Mouse (Mus musculus): ENCODE data around the gene Satl1. TPM values are rescaled to one million over a fixed set of nuclear protein-coding genes. Genes with fewer than 3 reads are reported as not detected.
"Not testable (repeated sequence)": the region's sequence is repeated elsewhere in the genome, so short reads cannot be mapped to it uniquely, and the experiment has no call there.

The Satl1 gene
- polyA plus RNA-seq (2015; fragmentation: Nextera tagmentation; extraction: Ambion mirVana): not detected in 2 replicates

- TF ChIP-seq EP300 (optimal IDR thresholded peaks at IDR 0.05) (no peak), CTCF (IDR thresholded peaks at IDR 0.05; ENCODE audit: low read depth) (no peak)
- no peak for DNase-seq (ENCODE audit: low spot score)
- Histone ChIP-seq H3K27me3 (ENCODE audit: control insufficient read depth, insufficient read depth, low read length) (no peaks in the 10 kb centered on the region), H3K4me3 (ENCODE audit: low read depth, low read length) (no peak within 1 kb of the TSS), H3K9me3 (ENCODE audit: control insufficient read depth, low read length) (no peaks in the 10 kb centered on the region), H3K36me3 (ENCODE audit: control insufficient read depth, insufficient read depth, low read length) (no peaks in the 10 kb centered on the region), H3K9ac (ENCODE audit: low read length) (no peak within 1 kb of the TSS), H3K4me1 (replicated peaks; ENCODE audit: control insufficient read depth, insufficient read depth) (no peaks in the 10 kb centered on the region), H3K4me2 (replicated peaks; ENCODE audit: low read depth) (no peak within 1 kb of the TSS), H3K27ac (replicated peaks) (no peak within 1 kb of the TSS)
- 83% methylated on average over 3 of the region's 3 CpGs for WGBS
- no peak for ATAC-seq (ENCODE audit: low FRiP score, low TSS enrichment)
Measured at GRCm38 (mm10) chrX:112406679-112407078, at the start of gene Satl1. Gene Satl1, minus strand, starts transcription at chrX:112406779.

- Histone ChIP-seq H3K4me1 (replicated peaks; ENCODE audit: control insufficient read depth, insufficient read depth) (no peaks in the 10 kb centered on the region), H3K9ac (ENCODE audit: low read length) (no peak overlapping the region), H3K27me3 (ENCODE audit: control insufficient read depth, insufficient read depth, low read length) (no peaks in the 10 kb centered on the region), H3K36me3 (ENCODE audit: control insufficient read depth, insufficient read depth, low read length) (no peaks in the 10 kb centered on the region), H3K4me3 (ENCODE audit: low read depth, low read length) (no peak overlapping the region), H3K4me2 (replicated peaks; ENCODE audit: low read depth) (no peak overlapping the region), H3K9me3 (ENCODE audit: control insufficient read depth, low read length) (no peaks in the 10 kb centered on the region), H3K27ac (replicated peaks) (no peak overlapping the region)
- no peak for DNase-seq (ENCODE audit: low spot score)
- no peak for TF ChIP-seq EP300 (optimal IDR thresholded peaks at IDR 0.05)
- no peak for TF ChIP-seq CTCF (IDR thresholded peaks at IDR 0.05; ENCODE audit: low read depth)
- 70% methylated on average over 2 of the region's 2 CpGs for WGBS
- ATAC-seq (ENCODE audit: low FRiP score, low TSS enrichment): no peak
Measured at GRCm38 (mm10) chrX:112438064-112438463, 31.5 kb upstream of the Satl1 start.

- H3K4me2 ChIP-seq (replicated peaks; ENCODE audit: low read depth): no peak overlapping the region
- H3K4me1 ChIP-seq (replicated peaks; ENCODE audit: control insufficient read depth, insufficient read depth): no peaks in the 10 kb centered on the region
- no peak overlapping the region for H3K27ac ChIP-seq (replicated peaks)
- H3K36me3 ChIP-seq (ENCODE audit: control insufficient read depth, insufficient read depth, low read length): no peaks in the 10 kb centered on the region
- 58% methylated on average over 1 of the region's 1 CpGs for WGBS
- no peak for DNase-seq (ENCODE audit: low spot score)
- H3K9me3 ChIP-seq (ENCODE audit: control insufficient read depth, low read length): no peaks in the 10 kb centered on the region
- H3K4me3 ChIP-seq (ENCODE audit: low read depth, low read length): no peak overlapping the region
- TF ChIP-seq CTCF (IDR thresholded peaks at IDR 0.05; ENCODE audit: low read depth) (no peak), EP300 (optimal IDR thresholded peaks at IDR 0.05) (no peak)
- ATAC-seq (ENCODE audit: low FRiP score, low TSS enrichment): no peak
- no peak overlapping the region for H3K9ac ChIP-seq (ENCODE audit: low read length)
- H3K27me3 ChIP-seq (ENCODE audit: control insufficient read depth, insufficient read depth, low read length): no peaks in the 10 kb centered on the region
Measured at GRCm38 (mm10) chrX:112437580-112437979, 31.0 kb upstream of the Satl1 start.

GRCm38 (mm10) chrX:112422998-112423397, 16.4 kb upstream of the Satl1 start:
- not testable (repeated sequence) for H3K4me1 ChIP-seq (replicated peaks; ENCODE audit: control insufficient read depth, insufficient read depth); H3K9ac ChIP-seq (ENCODE audit: low read length); H3K4me3 ChIP-seq (ENCODE audit: low read depth, low read length); H3K9me3 ChIP-seq (ENCODE audit: control insufficient read depth, low read length); ATAC-seq (ENCODE audit: low FRiP score, low TSS enrichment); H3K27me3 ChIP-seq (ENCODE audit: control insufficient read depth, insufficient read depth, low read length); H3K27ac ChIP-seq (replicated peaks); DNase-seq (ENCODE audit: low spot score); H3K36me3 ChIP-seq (ENCODE audit: control insufficient read depth, insufficient read depth, low read length); H3K4me2 ChIP-seq (replicated peaks; ENCODE audit: low read depth)
- TF ChIP-seq CTCF (IDR thresholded peaks at IDR 0.05; ENCODE audit: low read depth): peak; percentile 64
- 34% methylated on average over 2 of the region's 2 CpGs for WGBS

- 53% methylated on average over 2 of the region's 2 CpGs for WGBS
- Histone ChIP-seq H3K4me3 (ENCODE audit: low read depth, low read length) (no peak overlapping the region), H3K36me3 (ENCODE audit: control insufficient read depth, insufficient read depth, low read length) (no peaks in the 10 kb centered on the region), H3K9ac (ENCODE audit: low read length) (no peak overlapping the region), H3K4me2 (replicated peaks; ENCODE audit: low read depth) (no peak overlapping the region), H3K4me1 (replicated peaks; ENCODE audit: control insufficient read depth, insufficient read depth) (no peaks in the 10 kb centered on the region), H3K27me3 (ENCODE audit: control insufficient read depth, insufficient read depth, low read length) (no peaks in the 10 kb centered on the region), H3K9me3 (ENCODE audit: control insufficient read depth, low read length) (no peaks in the 10 kb centered on the region), H3K27ac (replicated peaks) (no peak overlapping the region)
- TF ChIP-seq EP300 (optimal IDR thresholded peaks at IDR 0.05) (no peak), CTCF (IDR thresholded peaks at IDR 0.05; ENCODE audit: low read depth) (no peak)
- ATAC-seq (ENCODE audit: low FRiP score, low TSS enrichment): no peak
- DNase-seq (ENCODE audit: low spot score): no peak
Measured at GRCm38 (mm10) chrX:112412309-112412708, 5.7 kb upstream of the Satl1 start.

GRCm38 (mm10) chrX:112370577-112371410, 35.8 kb downstream of the Satl1 start:
- ATAC-seq (ENCODE audit: low FRiP score, low TSS enrichment) (peak; percentile 100), DNase-seq (ENCODE audit: low spot score) (peak; percentile 30)
- not testable (repeated sequence) for H3K36me3 ChIP-seq (ENCODE audit: control insufficient read depth, insufficient read depth, low read length); H3K4me1 ChIP-seq (replicated peaks; ENCODE audit: control insufficient read depth, insufficient read depth); H3K4me3 ChIP-seq (ENCODE audit: low read depth, low read length); H3K27ac ChIP-seq (replicated peaks); H3K4me2 ChIP-seq (replicated peaks; ENCODE audit: low read depth); H3K27me3 ChIP-seq (ENCODE audit: control insufficient read depth, insufficient read depth, low read length); H3K9ac ChIP-seq (ENCODE audit: low read length); H3K9me3 ChIP-seq (ENCODE audit: control insufficient read depth, low read length)
- 80% methylated on average over 5 of the region's 5 CpGs for WGBS

Data from stomach, postnatal 0 days (tissue).